Mouse (Mus musculus) lung, postnatal 10 days (tissue): ENCODE data around the gene Tedc2.

ENCODE experiments used
- DNase-seq: peaks from one replicate; pipeline ENCODE4 v3.0.0; 2021

Gene Tedc2

DNA sequence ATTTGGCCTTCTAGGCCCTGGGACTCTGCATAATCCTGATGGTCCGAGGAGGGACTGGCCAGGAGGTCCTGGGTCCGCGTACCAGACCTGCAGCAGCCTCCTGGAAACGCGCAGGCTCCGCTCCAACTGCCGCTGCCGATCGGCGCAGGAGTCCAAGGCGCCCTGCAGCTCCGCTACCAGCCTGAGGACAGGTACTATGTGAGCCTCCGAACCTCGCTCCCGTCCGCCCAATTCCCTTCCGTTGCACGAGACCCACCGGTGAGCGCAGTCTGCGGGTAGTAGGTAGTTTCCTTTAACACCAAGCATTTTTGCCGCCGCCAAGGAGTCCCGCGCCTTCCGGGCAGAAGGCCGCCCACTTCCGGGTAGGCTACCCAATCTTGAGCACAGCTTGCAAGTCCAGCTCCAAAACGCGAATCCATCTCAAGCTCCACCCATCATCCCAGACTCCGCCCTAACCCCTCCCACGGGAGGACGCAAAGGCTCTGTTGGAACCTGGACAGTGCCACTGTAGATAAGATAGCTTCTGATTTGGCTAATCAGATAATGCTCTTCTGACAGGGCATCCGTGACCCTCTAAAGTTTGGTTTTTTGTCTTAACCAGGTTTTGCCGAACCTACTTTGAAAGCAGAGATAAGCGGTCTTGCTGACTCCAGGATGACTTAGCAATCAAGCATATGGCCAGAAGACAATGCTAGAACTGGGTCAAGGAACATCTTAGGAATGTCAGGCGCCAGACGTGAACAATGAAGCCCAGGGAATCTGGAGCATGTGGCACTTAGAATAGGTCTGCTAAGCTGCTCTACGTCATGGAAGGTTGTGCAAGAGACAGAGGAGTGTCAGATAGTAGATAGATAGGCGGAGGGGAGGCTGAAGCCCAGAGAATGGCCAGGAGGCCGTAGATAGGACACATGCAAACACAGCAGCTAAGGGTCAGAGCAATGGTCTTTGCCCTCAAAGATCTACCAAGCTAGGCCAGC, at the start of gene Tedc2:
Tedc2 (minus strand) TSS at position 417 of the 977 bp plus-strand sequence.
- peak; percentile 98 for DNase-seq

GRCm38 (mm10) chr17:24267133-24267532, 46.5 kb upstream of the Tedc2 start:
- DNase-seq: no peak

- DNase-seq: no peak
These were observed 44.1 kb upstream of the Tedc2 start for GRCm38 (mm10) chr17:24264766-24265165.

DNA sequence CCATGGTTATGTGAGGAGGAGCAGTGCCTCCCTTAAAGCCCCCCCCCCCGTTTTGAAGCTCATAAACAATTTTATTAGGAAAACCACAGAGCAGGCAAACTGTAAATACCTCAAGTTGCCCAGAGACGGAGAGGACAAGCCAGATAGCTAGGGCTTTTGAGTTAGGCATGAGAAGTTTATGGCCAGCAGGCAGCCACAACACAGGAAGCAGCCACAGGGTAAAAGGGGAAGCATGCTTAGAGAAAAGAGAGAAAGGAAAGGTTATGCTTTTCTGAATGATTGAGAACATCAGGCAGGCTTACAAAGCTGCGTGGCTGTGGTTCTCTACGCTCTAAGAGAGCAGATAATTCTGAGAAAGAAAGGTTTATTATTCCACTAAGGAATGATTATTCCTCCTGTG, 39.9 kb upstream of the Tedc2 start:
- DNase-seq: no peak

- no peak for DNase-seq
These were observed 39.1 kb upstream of the Tedc2 start for GRCm38 (mm10) chr17:24259702-24260101.

GRCm38 (mm10) chr17:24258981-24259380, 38.3 kb upstream of the Tedc2 start:
- DNase-seq: no peak

DNA sequence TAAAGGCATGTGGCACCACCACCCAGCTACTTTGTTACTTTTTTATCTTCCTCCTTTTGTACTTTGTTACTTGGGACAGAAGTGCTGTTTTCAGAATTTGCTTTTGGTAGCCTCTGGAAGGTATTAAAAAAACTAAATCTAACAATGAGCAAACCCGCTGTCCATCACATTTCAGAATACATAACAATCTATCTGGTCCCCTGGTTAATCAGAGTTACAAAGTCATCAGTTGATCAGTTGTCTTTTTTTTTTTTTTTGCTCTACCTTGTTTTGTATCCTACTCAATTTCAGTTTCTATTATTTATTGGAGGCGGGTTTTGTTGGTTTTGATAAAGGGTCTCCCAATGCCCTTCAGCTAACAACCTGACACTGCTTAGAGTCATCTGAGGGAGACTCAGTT, 31.7 kb upstream of the Tedc2 start:
- no peak for DNase-seq

DNA sequence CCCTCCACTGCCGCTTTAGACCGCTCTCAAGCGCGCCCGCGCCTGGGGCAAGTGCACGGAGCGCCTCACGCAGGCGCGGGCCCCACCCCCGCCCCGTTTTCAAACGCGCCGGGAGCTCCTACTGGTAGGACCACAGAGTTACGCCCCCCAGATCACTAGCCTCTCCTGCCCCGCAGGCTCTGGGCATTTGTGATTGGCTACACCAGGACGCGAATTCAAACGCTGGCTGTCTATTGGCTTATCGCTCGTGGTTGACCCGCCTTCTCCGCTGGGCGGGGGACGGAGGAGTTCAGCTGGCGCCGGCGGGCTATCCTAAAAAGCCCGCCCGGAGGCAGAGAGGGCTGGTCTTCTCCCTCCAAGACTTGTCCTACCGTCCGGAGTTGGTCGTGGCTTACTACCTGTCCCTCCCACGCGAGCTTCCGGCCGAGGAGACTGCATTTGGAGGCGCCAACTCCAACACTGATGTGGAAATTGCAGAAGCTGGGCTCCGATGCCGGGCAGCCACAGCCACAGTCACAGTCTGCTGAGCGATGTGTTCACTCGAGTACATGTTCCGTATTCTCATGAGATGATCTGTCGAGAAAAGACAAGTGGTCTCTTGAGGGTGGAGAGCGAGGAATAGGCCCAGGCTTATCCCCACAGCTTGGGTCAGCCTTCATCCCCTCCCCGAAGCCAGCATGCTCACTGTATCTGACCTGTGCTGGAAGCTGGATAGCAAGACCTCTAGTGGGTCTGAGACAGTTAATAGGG, 30.8 kb upstream of the Tedc2 start, which contains the start of gene Ccnf:
Ccnf (minus strand) TSS at position 165 of the 750 bp plus-strand sequence.
- peak; percentile 98 for DNase-seq

GRCm38 (mm10) chr17:24250988-24251319, 30.3 kb upstream of the Tedc2 start:
- DNase-seq: no peak

DNA sequence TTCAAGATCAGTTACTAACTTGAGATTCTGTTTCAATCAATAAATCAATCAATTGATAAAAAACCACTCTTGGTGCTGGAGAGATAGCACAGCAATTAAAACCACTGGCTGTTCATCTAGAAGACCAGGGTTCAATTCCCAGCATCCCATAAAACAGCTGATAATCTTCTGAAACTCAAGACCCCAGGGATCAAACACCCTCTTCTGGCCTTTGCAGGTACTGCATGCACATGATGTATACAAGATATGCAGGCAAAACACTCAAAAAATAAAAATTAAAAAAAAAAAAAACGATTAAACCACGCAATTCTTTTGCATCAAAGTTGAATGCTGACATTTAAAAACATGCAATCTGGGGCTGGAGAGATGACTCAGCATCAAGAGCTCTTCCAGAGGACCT, 28.0 kb upstream of the Tedc2 start:
- DNase-seq: peak; percentile 19

- no peak for DNase-seq
These were observed 23.4 kb upstream of the Tedc2 start for GRCm38 (mm10) chr17:24244061-24244460.

GRCm38 (mm10) chr17:24243311-24243969, 22.8 kb upstream of the Tedc2 start:
- DNase-seq: peak; percentile 41

- DNase-seq: no peak
These were observed 16.3 kb upstream of the Tedc2 start for GRCm38 (mm10) chr17:24236921-24237320.

GRCm38 (mm10) chr17:24236479-24236878, 15.8 kb upstream of the Tedc2 start:
- DNase-seq: no peak

DNA sequence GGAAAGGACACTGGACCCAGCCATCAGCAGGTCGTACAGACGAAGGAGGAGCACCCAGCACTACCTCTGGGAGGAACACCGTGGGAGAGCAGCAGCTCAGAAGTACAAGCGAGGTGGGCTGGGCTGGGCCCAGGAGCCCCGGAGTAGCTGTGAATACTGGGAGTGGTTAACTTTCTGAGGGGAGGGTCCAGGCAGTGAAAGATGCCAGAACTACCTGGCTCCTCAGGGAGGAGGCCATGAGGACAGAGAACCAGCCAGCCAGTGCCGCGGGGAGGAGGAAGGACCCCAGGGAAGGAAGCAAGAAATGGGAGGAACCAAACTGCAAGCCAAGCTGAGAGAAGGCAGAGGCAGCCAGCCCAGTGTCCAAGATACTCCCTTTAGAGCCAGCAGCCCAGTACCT, 7.3 kb upstream of the Tedc2 start:
- no peak for DNase-seq

- no peak for DNase-seq
These were observed 6.1 kb upstream of the Tedc2 start for GRCm38 (mm10) chr17:24226721-24227120.

- DNase-seq: no peak
These were observed 5.2 kb upstream of the Tedc2 start for GRCm38 (mm10) chr17:24225851-24226250.

DNA sequence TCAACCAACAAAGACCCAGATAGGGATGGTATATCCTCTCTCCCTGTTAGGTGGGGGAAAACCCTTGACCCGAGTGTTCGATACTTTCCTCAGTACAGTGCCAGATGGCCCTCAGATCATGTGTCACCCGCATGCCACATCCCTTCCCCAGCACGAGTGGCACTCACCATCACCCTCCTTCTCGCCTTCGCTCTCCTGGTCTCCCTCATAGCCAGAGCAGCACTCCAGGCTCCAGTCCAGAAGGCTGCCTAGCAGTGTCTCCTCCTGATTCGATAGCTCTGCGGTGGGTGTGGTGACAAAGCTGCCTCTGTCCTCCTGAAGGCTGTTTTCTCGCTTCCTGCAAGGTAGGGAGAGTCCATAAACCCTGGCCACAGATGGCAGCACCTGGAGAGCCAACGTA, 4.1 kb upstream of the Tedc2 start:
- DNase-seq: no peak

- no peak for DNase-seq
These were observed 2.9 kb upstream of the Tedc2 start for GRCm38 (mm10) chr17:24223513-24223912.

- DNase-seq: no peak
These were observed 2.0 kb upstream of the Tedc2 start for GRCm38 (mm10) chr17:24222653-24223052.

DNA sequence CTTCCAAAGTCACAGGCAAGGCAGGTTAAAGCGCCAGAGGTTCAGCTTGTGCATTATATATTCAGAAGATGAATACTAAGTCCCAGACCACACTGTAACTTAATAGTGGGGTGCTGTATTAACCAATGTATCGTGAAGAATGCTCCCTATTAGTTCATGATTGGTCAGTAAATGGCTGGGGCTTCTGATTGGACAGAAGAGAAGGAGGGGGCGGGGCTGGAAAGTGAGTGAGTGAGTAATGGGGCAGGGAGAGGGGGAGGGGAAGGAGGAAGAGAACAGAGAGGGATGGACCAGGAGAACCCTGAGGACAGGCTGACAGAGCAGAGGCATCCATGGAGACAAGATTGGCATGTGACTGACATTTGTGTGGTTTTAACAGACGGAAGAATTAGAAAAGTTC, 3.8 kb downstream of the Tedc2 start:
- no peak for DNase-seq

GRCm38 (mm10) chr17:24213186-24213585, 7.5 kb downstream of the Tedc2 start:
- DNase-seq: peak; percentile 68

DNA sequence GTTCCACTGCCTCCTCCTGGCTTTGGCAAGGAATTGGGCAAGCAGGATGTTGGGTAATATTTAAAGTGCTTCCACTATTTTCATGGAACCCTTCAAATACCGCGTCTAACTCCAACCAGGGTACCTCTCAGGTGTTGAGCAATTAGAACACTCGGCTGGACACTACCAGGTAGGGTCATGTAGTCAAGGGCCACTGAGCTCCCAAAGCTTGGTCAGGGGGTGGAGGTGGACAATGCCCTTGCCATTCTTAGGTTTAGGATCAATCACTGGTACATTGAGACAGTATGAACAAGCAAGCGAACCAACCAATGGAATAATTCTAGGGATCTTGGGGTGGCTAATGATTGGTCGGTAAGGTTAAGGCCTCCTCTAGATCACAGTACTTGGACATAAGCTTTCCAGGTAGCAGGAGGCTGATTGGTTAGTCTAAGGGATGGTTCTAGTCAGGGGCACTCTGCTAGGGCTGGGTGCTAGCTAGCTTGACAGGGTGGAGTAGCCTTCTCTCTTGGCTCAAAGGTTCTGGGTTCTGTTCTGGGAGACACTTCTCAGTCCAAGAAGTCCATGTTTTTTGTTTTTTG, 8.1 kb downstream of the Tedc2 start:
- DNase-seq: no peak
